Mouse (Mus musculus): ENCODE measurements around the gene Mypn. TPM values are rescaled to one million over a fixed set of nuclear protein-coding genes. Genes with fewer than 3 reads are reported as not detected.

The Mypn gene
- total and polyA plus RNA-seq, 3 experiments = 0.17 to 0.81 (median 0.39) TPM

GRCm38 (mm10) chr10:63243493-63244054, 39.8 kb upstream of the Mypn start, which contains the start of gene Herc4:
Herc4 (plus strand) TSS chr10:63243810.
- in situ Hi-C loops (cut with MboI; ENCODE audit: low pct_ligation_motif_present, low pct_unique_long_range_greater_than_20kb, low sequenced_read_pairs) (no loop called here), dilution Hi-C loops (cut with MboI; ENCODE audit: extremely low pct_ligation_motif_present, extremely low pct_unique_long_range_greater_than_20kb, low sequenced_read_pairs) (no loop called here)
- 0 out of 2 replicates have a peak, but pooled peaks have one; percentile 51 for TF ChIP-seq MAZ (IDR thresholded peaks at IDR 0.05; ENCODE audit: low read depth, low read length)
- peak; percentile 80 for TF ChIP-seq HCFC1 (IDR thresholded peaks at IDR 0.05; ENCODE audit: low read depth, low read length)
- TF ChIP-seq POLR2A (IDR thresholded peaks at IDR 0.05; ENCODE audit: low read depth, low read length) = peak; percentile 93
- TF ChIP-seq ETS1 (conservative IDR thresholded peaks at IDR 0.05; ENCODE audit: low read depth, low read length) = no peak
- TF ChIP-seq UBTF (IDR thresholded peaks at IDR 0.05; ENCODE audit: low read depth, low read length) = peak; percentile 95
- peak; percentile 91 for TF ChIP-seq ELF1 (IDR thresholded peaks at IDR 0.05; ENCODE audit: low read depth, low read length)
- TF ChIP-seq USF1 (IDR thresholded peaks at IDR 0.05; ENCODE audit: low read depth, low read length) = peak; percentile 7; the same call in 1 of the 2 replicates
- TF ChIP-seq TCF12 (IDR thresholded peaks at IDR 0.05; ENCODE audit: low read depth, low read length) = peak; percentile 74
- no peak for TF ChIP-seq MXI1 (IDR thresholded peaks at IDR 0.05; ENCODE audit: low read depth, low read length)
- TF ChIP-seq NRF1 (IDR thresholded peaks at IDR 0.05; ENCODE audit: low read depth, low read length) = peak; percentile 88
- peak; percentile 20; the same call in 1 of the 2 replicates for TF ChIP-seq MYC (IDR thresholded peaks at IDR 0.05; ENCODE audit: low read depth, low read length)
- peak; percentile 45; the same call in 1 of the 2 replicates for TF ChIP-seq KAT2A (IDR thresholded peaks at IDR 0.05; ENCODE audit: insufficient replicate concordance, low read length)
- no peak for TF ChIP-seq CHD1 (IDR thresholded peaks at IDR 0.05; ENCODE audit: low read depth, low read length)
- TF ChIP-seq NELFE (IDR thresholded peaks at IDR 0.05; ENCODE audit: low read depth, low read length) = peak; percentile 89
- no peak for TF ChIP-seq RAD21 (IDR thresholded peaks at IDR 0.05; ENCODE audit: low read depth, low read length)
- no peak for TF ChIP-seq ZNF384 (IDR thresholded peaks at IDR 0.05; ENCODE audit: low read depth, low read length)
- peak; percentile 51; the same call in 1 of the 2 replicates for TF ChIP-seq MEF2A (IDR thresholded peaks at IDR 0.05; ENCODE audit: borderline replicate concordance, low read depth, low read length)
- TF ChIP-seq TBP (conservative IDR thresholded peaks at IDR 0.05; ENCODE audit: low read depth, low read length) = peak; percentile 65
- Histone ChIP-seq H3K4me3 (replicated peaks in 1 of 3; ENCODE audit: low read depth in 2 of 3, low read length in 2 of 3, poor library complexity in 1 of 3) (peak within 1 kb of the TSS; percentile 93 to 99 (median 93)), H3K9ac (ENCODE audit: insufficient read depth, low read depth) (peak within 1 kb of the TSS; percentile 95), H3K36me3 (replicated peaks in 1 of 2; ENCODE audit: control insufficient read depth in 1 of 2, insufficient read depth in 1 of 2, low read length in 1 of 2) (peaks cover 0 to 10% of the 10 kb centered on the region in 2 experiments), H3K4me1 (ENCODE audit: control insufficient read depth in 1 of 2, insufficient read depth in 2 of 2) (peaks cover 16 to 55% of the 10 kb centered on the region in 2 experiments), H3K9me3 (replicated peaks; ENCODE audit: low read length) (no peaks in the 10 kb centered on the region), H3K79me2 (replicated peaks; ENCODE audit: control insufficient read depth, extremely low read depth, insufficient read depth, poor library complexity, severe bottlenecking) (peaks cover 40% of the 10 kb centered on the region), H3K27ac (ENCODE audit: insufficient read depth, low read depth) (peak within 1 kb of the TSS; percentile 92), H3K4me2 (ENCODE audit: insufficient read depth, low read depth, poor library complexity, severe bottlenecking) (peak within 1 kb of the TSS; percentile 99), H3K27me3 (replicated peaks) (no peaks in the 10 kb centered on the region)
- peak; percentile 94 for DNase-seq (ENCODE audit: extremely low read depth)

GRCm38 (mm10) chr10:63242798-63243435, 39.2 kb upstream of the Mypn start:
- H3K79me2 ChIP-seq (replicated peaks; ENCODE audit: control insufficient read depth, extremely low read depth, insufficient read depth, poor library complexity, severe bottlenecking) = peaks cover 36% of the 10 kb centered on the region
- H3K27me3 ChIP-seq (replicated peaks) = no peaks in the 10 kb centered on the region
- H3K9ac ChIP-seq (ENCODE audit: insufficient read depth, low read depth) = peak overlapping the region; percentile 95
- H3K36me3 ChIP-seq (replicated peaks in 1 of 2; ENCODE audit: control insufficient read depth in 1 of 2, insufficient read depth in 1 of 2, low read length in 1 of 2) = peaks cover 0 to 7% of the 10 kb centered on the region in 2 experiments
- in situ Hi-C loops (cut with MboI; ENCODE audit: low pct_ligation_motif_present, low pct_unique_long_range_greater_than_20kb, low sequenced_read_pairs) = no loop called here
- H3K4me2 ChIP-seq (ENCODE audit: insufficient read depth, low read depth, poor library complexity, severe bottlenecking) = peak overlapping the region; percentile 99
- dilution Hi-C loops (cut with MboI; ENCODE audit: extremely low pct_ligation_motif_present, extremely low pct_unique_long_range_greater_than_20kb, low sequenced_read_pairs) = no loop called here
- no peaks in the 10 kb centered on the region for H3K9me3 ChIP-seq (replicated peaks; ENCODE audit: low read length)
- peak; percentile 42 for DNase-seq (ENCODE audit: extremely low read depth)
- peak overlapping the region; percentile 65; the same call in 1 of the 2 replicates for H3K27ac ChIP-seq (ENCODE audit: insufficient read depth, low read depth)
- peak overlapping the region; percentile 64 to 99 (median 93) for H3K4me3 ChIP-seq (replicated peaks in 1 of 3; ENCODE audit: low read depth in 2 of 3, low read length in 2 of 3, poor library complexity in 1 of 3)
- H3K4me1 ChIP-seq (ENCODE audit: control insufficient read depth in 1 of 2, insufficient read depth in 2 of 2) = peaks cover 16 to 55% of the 10 kb centered on the region in 2 experiments
- TF ChIP-seq PAX5 (IDR thresholded peaks at IDR 0.05; ENCODE audit: low read length) (no peak), MEF2A (IDR thresholded peaks at IDR 0.05; ENCODE audit: borderline replicate concordance, low read depth, low read length) (no peak), NELFE (IDR thresholded peaks at IDR 0.05; ENCODE audit: low read depth, low read length) (no peak), POLR2A (IDR thresholded peaks at IDR 0.05; ENCODE audit: low read depth, low read length) (no peak), GABPA (IDR thresholded peaks at IDR 0.05; ENCODE audit: insufficient replicate concordance, low read depth, low read length) (no peak), ETS1 (conservative IDR thresholded peaks at IDR 0.05; ENCODE audit: low read depth, low read length) (no peak), SMC3 (IDR thresholded peaks at IDR 0.05; ENCODE audit: low read depth, low read length) (no peak), CTCF (conservative IDR thresholded peaks at IDR 0.05 in 1 of 2, IDR thresholded peaks at IDR 0.05 in 1 of 2; ENCODE audit: low read depth in 2 of 2, low read length in 2 of 2) (no peak), MYC (IDR thresholded peaks at IDR 0.05; ENCODE audit: low read depth, low read length) (no peak), ZC3H11A (IDR thresholded peaks at IDR 0.05; ENCODE audit: low read depth, low read length) (no peak), CHD1 (IDR thresholded peaks at IDR 0.05; ENCODE audit: low read depth, low read length) (peak; percentile 51; the same call in 1 of the 2 replicates), KAT2A (IDR thresholded peaks at IDR 0.05; ENCODE audit: insufficient replicate concordance, low read length) (no peak), POLR2AphosphoS2 (IDR thresholded peaks at IDR 0.05; ENCODE audit: low read depth, low read length) (no peak), IRF4 (IDR thresholded peaks at IDR 0.05; ENCODE audit: low read depth, low read length) (no peak), JUND (conservative IDR thresholded peaks at IDR 0.05; ENCODE audit: low read depth, low read length) (no peak), CHD2 (IDR thresholded peaks at IDR 0.05; ENCODE audit: low read length) (no peak), TCF12 (IDR thresholded peaks at IDR 0.05; ENCODE audit: low read depth, low read length) (no peak), USF1 (IDR thresholded peaks at IDR 0.05; ENCODE audit: low read depth, low read length) (no peak), USF2 (conservative IDR thresholded peaks at IDR 0.05; ENCODE audit: low read depth, low read length) (no peak), UBTF (IDR thresholded peaks at IDR 0.05; ENCODE audit: low read depth, low read length) (no peak), EP300 (IDR thresholded peaks at IDR 0.05; ENCODE audit: low read length) (no peak)

All from CH12.LX (cell line).